Mouse (Mus musculus): ENCODE measurements around the gene Sfmbt1. TPM values are rescaled to one million over a fixed set of nuclear protein-coding genes. Genes with fewer than 3 reads are reported as not detected.

The Sfmbt1 gene
- total and polyA plus RNA-seq, 3 experiments: 0.81 to 27.0 (median 20.9) TPM

Other genes with a start within 250 kb of the Sfmbt1 start
- gene Dcp1a, start 235.3 kb upstream of the Sfmbt1 start, total RNA-seq (2021): 10 to 100 TPM; 20.6 to 30.1 TPM
- gene Dcp1a, start 235.3 kb upstream of the Sfmbt1 start, polyA plus RNA-seq (2012; rRNA removed): 33.1 and 39.0 TPM in 2 replicates
- gene Cacna1d, start 223.4 kb upstream of the Sfmbt1 start, total RNA-seq (2021): 10 to 100 TPM; 10.7 to 12.7 TPM
- gene Cacna1d, start 223.4 kb upstream of the Sfmbt1 start, polyA plus RNA-seq (2012; rRNA removed): 8.0 and 8.4 TPM in 2 replicates
- gene Tkt, start 166.5 kb upstream of the Sfmbt1 start, total RNA-seq (2021): 1,000 to 10,000 TPM in 1 of 2 experiments, 100 to 1,000 TPM in 1; 736 to 1,496 TPM
- 1,206 and 1,589 TPM in 2 replicates for gene Tkt, start 166.5 kb upstream of the Sfmbt1 start, polyA plus RNA-seq (2012; rRNA removed)
- 100 to 1,000 TPM in 1 of 2 experiments, 10 to 100 TPM in 1; 83.4 to 367 TPM for gene Prkcd, start 88.6 kb upstream of the Sfmbt1 start, total RNA-seq (2021)
- gene Prkcd, start 88.6 kb upstream of the Sfmbt1 start, polyA plus RNA-seq (2012; rRNA removed): 266 and 407 TPM in 2 replicates
- 10 to 100 TPM; 24.7 to 25.4 TPM for gene Rft1, start 60.5 kb upstream of the Sfmbt1 start, total RNA-seq (2021)
- gene Rft1, start 60.5 kb upstream of the Sfmbt1 start, polyA plus RNA-seq (2012; rRNA removed): 16.3 and 17.1 TPM in 2 replicates
- gene Tmem110, start 110.7 kb downstream of the Sfmbt1 start, total RNA-seq (2021): 10 to 100 TPM; 16.0 to 24.6 TPM
- gene Tmem110, start 110.7 kb downstream of the Sfmbt1 start, polyA plus RNA-seq (2012; rRNA removed): 21.6 and 22.1 TPM in 2 replicates
- 1 to 10 TPM; 1.8 to 5.3 TPM for gene Mustn1, start 164.4 kb downstream of the Sfmbt1 start, total RNA-seq (2021)
- gene Mustn1, start 164.4 kb downstream of the Sfmbt1 start, polyA plus RNA-seq (2012; rRNA removed): 3.6 and 3.8 TPM in 2 replicates
- 10 to 100 TPM in 1 of 2 experiments, 1 to 10 TPM in 1; 6.2 to 12.7 TPM for gene Itih4, start 171.6 kb downstream of the Sfmbt1 start, total RNA-seq (2021)
- 0.64 and 0.88 TPM in 2 replicates for gene Itih4, start 171.6 kb downstream of the Sfmbt1 start, polyA plus RNA-seq (2012; rRNA removed)
- gene Itih3, start 208.9 kb downstream of the Sfmbt1 start, total RNA-seq (2021): 1 to 10 TPM in 1 of 2 experiments, under 1 TPM in 1; 0.97 to 2.5 TPM
- gene Itih3, start 208.9 kb downstream of the Sfmbt1 start, polyA plus RNA-seq (2012; rRNA removed): 0.18 and 0.19 TPM in 2 replicates
- 1 to 10 TPM in 1 of 2 experiments, not detected in 1; 2.2 TPM for gene Itih1, start 228.4 kb downstream of the Sfmbt1 start, total RNA-seq (2021)
- 0.37 TPM in 1 of 2 replicates, not detected in the other for gene Itih1, start 228.4 kb downstream of the Sfmbt1 start, polyA plus RNA-seq (2012; rRNA removed)
- 10 to 100 TPM; 10.2 to 13.3 TPM for gene Nek4, start 236.5 kb downstream of the Sfmbt1 start, total RNA-seq (2021)
- 5.2 and 5.5 TPM in 2 replicates for gene Nek4, start 236.5 kb downstream of the Sfmbt1 start, polyA plus RNA-seq (2012; rRNA removed)